9 mouse cellular contexts compared by ENCODE assay signal in the genomic region with DNA sequence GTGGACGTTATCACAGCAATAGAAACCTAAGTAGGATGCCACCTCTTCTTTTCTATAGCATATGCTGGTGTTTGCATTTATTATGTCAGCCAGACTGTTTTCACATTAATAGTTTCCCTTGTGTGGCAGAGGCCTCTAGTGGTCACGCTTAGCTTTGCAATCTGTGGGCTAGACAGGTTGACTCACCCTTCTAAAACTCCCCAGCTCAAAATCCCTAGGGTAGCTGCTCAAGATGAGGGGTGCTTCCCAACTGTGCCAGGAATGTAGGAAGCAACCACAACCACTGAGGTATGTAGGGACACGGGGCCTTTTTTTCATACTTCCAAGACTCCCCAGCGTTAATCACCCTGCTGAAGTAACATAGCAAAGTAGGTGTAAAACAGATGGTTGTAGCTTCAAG.
A peak's percentile ranks its signal among the peaks of the same experiment; 100 is the strongest.
DNase-seq lines count a peak whose midpoint lies in the region; ATAC-seq and TF ChIP-seq lines count a peak whose summit lies in the region.
"Had no signal": no experiment of that assay in that cellular context is flagged by ENCODE, and none has a peak within 500 bp of the region (broad histone marks: within the 10 kb centered on the region; RNA-seq: fewer than 3 reads in every experiment).

No protein-coding gene starts in this region.

- ATAC-seq in heart, embryonic 11.5 days (replicated peaks; ENCODE audit: insufficient number of reproducible peaks, low FRiP score, low TSS enrichment), result no peak
- ATAC-seq in forebrain, embryonic 15.5 days (replicated peaks), result peak; percentile 43; the same call in 1 of the 2 replicates
- ATAC-seq in lung, embryonic 14.5 days (ENCODE audit: insufficient read depth), result no peak; the same call in 1 of the 2 replicates

- TF ChIP-seq CTCF in lung, embryonic 14.5 days (IDR thresholded peaks at IDR 0.05; ENCODE audit: low read depth), result peak; percentile 86

- H3K27ac ChIP-seq in heart, embryonic 11.5 days (ENCODE audit: low read depth, low read length), result no peak overlapping the region
- no peak overlapping the region for H3K27ac ChIP-seq in forebrain, embryonic 15.5 days (replicated peaks)
- H3K27ac ChIP-seq in lung, embryonic 14.5 days (ENCODE audit: low read depth), result no peak overlapping the region
- H3K27ac ChIP-seq: liver, embryonic 15.5 days had no signal

- H3K27me3 ChIP-seq in heart, embryonic 11.5 days (ENCODE audit: control insufficient read depth, insufficient read depth, low read length), result no peaks in the 10 kb centered on the region
- H3K27me3 ChIP-seq in forebrain, embryonic 15.5 days, result no peaks in the 10 kb centered on the region
- H3K27me3 ChIP-seq in lung, embryonic 14.5 days (ENCODE audit: insufficient read depth, low read length), result no peaks in the 10 kb centered on the region
- H3K27me3 ChIP-seq in splenic B cell, adult 2 months (ENCODE audit: control insufficient read depth, insufficient read depth, low read length, poor library complexity, severe bottlenecking), result no peaks in the 10 kb centered on the region
- H3K27me3 ChIP-seq: liver, embryonic 15.5 days had no signal

- no peak overlapping the region for H3K4me3 ChIP-seq in heart, embryonic 11.5 days (ENCODE audit: low read depth, low read length)
- no peak overlapping the region for H3K4me3 ChIP-seq in forebrain, embryonic 15.5 days
- H3K4me3 ChIP-seq in lung, embryonic 14.5 days (ENCODE audit: low read depth, low read length), result no peak overlapping the region
- H3K4me3 ChIP-seq: liver, embryonic 15.5 days had no signal

- no peaks in the 10 kb centered on the region for H3K9me3 ChIP-seq in heart, embryonic 11.5 days (replicated peaks; ENCODE audit: control insufficient read depth, low read length)
- no peaks in the 10 kb centered on the region for H3K9me3 ChIP-seq in forebrain, embryonic 15.5 days
- H3K9me3 ChIP-seq in lung, embryonic 14.5 days (ENCODE audit: low read depth, low read length), result no peaks in the 10 kb centered on the region
- H3K9me3 ChIP-seq: liver, embryonic 15.5 days had no signal

- peak; percentile 59 to 70 for DNase-seq in heart, postnatal 10 days
- peak; percentile 33 for DNase-seq in ES-CJ7 (ENCODE audit: low read depth, low spot score)
- peak; percentile 4 for DNase-seq in cerebellum, adult 11-12 months
- DNase-seq in kidney, postnatal 25 days, result peak; percentile 43 to 66
- peak; percentile 79 for DNase-seq in lung, embryonic 14.5 days
- peak; percentile 44 for DNase-seq in splenic B cell, adult 2 months (ENCODE audit: low read depth, low spot score)

- H3K4me2 ChIP-seq in heart, embryonic 11.5 days, result no peak overlapping the region
- no peak overlapping the region for H3K4me2 ChIP-seq in forebrain, embryonic 15.5 days (replicated peaks)
- H3K4me2 ChIP-seq in lung, embryonic 14.5 days, result no peak overlapping the region
- H3K4me2 ChIP-seq: liver, embryonic 15.5 days had no signal

- H3K4me1 ChIP-seq in heart, embryonic 11.5 days (ENCODE audit: control insufficient read depth, insufficient read depth, low read length), result no peaks in the 10 kb centered on the region
- H3K4me1 ChIP-seq in forebrain, embryonic 15.5 days, result no peaks in the 10 kb centered on the region
- H3K4me1 ChIP-seq in lung, embryonic 14.5 days (ENCODE audit: insufficient read depth), result no peaks in the 10 kb centered on the region
- H3K4me1 ChIP-seq: liver, embryonic 15.5 days had no signal

- intact Hi-C loops in heart, postnatal 10 days (cut with DNase I), result loop anchor here (5.0 kb wide), 2 partner anchors 67 to 177 kb away; no protein-coding TSS in a partner anchor

- 28% methylated on average over 4 of the region's 4 CpGs for WGBS in heart, embryonic 11.5 days (ENCODE audit: insufficient replicate concordance)
- 23% methylated on average over 4 of the region's 4 CpGs for WGBS in forebrain, embryonic 15.5 days
- WGBS in lung, embryonic 14.5 days, result 31% methylated on average over 4 of the region's 4 CpGs

- H3K36me3 ChIP-seq in heart, embryonic 11.5 days (ENCODE audit: control insufficient read depth, insufficient read depth, low read length), result no peaks in the 10 kb centered on the region
- H3K36me3 ChIP-seq in forebrain, embryonic 15.5 days, result no peaks in the 10 kb centered on the region
- H3K36me3 ChIP-seq in lung, embryonic 14.5 days (ENCODE audit: insufficient read depth), result no peaks in the 10 kb centered on the region
- H3K36me3 ChIP-seq in splenic B cell, adult 2 months (ENCODE audit: control insufficient read depth, insufficient read depth, low read length, poor library complexity, severe bottlenecking), result no peaks in the 10 kb centered on the region
- H3K36me3 ChIP-seq: liver, embryonic 15.5 days had no signal

- no peak overlapping the region for H3K9ac ChIP-seq in heart, embryonic 11.5 days (ENCODE audit: low read depth, low read length)
- H3K9ac ChIP-seq in forebrain, embryonic 15.5 days (replicated peaks), result no peak overlapping the region
- no peak overlapping the region for H3K9ac ChIP-seq in lung, embryonic 14.5 days
- H3K9ac ChIP-seq: liver, embryonic 15.5 days had no signal

Comparison
In these comparisons a context has a peak if more than half of its experiments do, and no peak if none do; other contexts are left out.
1. DNase-seq: peak in every context shown above with its lines; median percentile 79 in lung, embryonic 14.5 days; 64 in heart, postnatal 10 days; 54 in kidney, postnatal 25 days; 44 in splenic B cell, adult 2 months; 33 in ES-CJ7; 4 in cerebellum, adult 11-12 months.